Mouse (Mus musculus): ENCODE measurements around the gene Inhbe.
"Not testable (repeated sequence)": the region's sequence is repeated elsewhere in the genome, so short reads cannot be mapped to it uniquely, and the experiment has no call there.

The Inhbe gene

GRCm38 (mm10) chr10:127323131-127323855, 30.9 kb downstream of the Inhbe start:
- DNase-seq (ENCODE audit: low spot score in 2 of 2), result no peak

- DNase-seq (ENCODE audit: low spot score in 2 of 2), result no peak
Measured at GRCm38 (mm10) chr10:127322669-127323068, 31.5 kb downstream of the Inhbe start.

- DNase-seq (ENCODE audit: low spot score in 2 of 2), result no peak
Measured at GRCm38 (mm10) chr10:127322178-127322577, 32.0 kb downstream of the Inhbe start.

GRCm38 (mm10) chr10:127321621-127322020, 32.6 kb downstream of the Inhbe start, which contains the start of gene Arhgap9:
Gene Arhgap9, plus strand, starts transcription at chr10:127321964.
- DNase-seq (ENCODE audit: low spot score in 2 of 2), result no peak

GRCm38 (mm10) chr10:127319969-127320368, 34.2 kb downstream of the Inhbe start:
- no peak for DNase-seq (ENCODE audit: low spot score in 2 of 2)

GRCm38 (mm10) chr10:127318009-127318408, 36.2 kb downstream of the Inhbe start:
- no peak for DNase-seq (ENCODE audit: low spot score in 2 of 2)

- no peak for DNase-seq (ENCODE audit: low spot score in 2 of 2)
Measured at GRCm38 (mm10) chr10:127317277-127317676, 36.9 kb downstream of the Inhbe start.

- not testable (repeated sequence) for DNase-seq (ENCODE audit: low spot score in 2 of 2)
Measured at GRCm38 (mm10) chr10:127314950-127315349, 39.3 kb downstream of the Inhbe start.

- not testable (repeated sequence) for DNase-seq (ENCODE audit: low spot score in 2 of 2)
Measured at GRCm38 (mm10) chr10:127313516-127313915, 40.7 kb downstream of the Inhbe start.

- DNase-seq (ENCODE audit: low spot score in 2 of 2), result no peak
Measured at GRCm38 (mm10) chr10:127312858-127313257, 41.4 kb downstream of the Inhbe start.

- DNase-seq (ENCODE audit: low spot score in 2 of 2), result peak; percentile 82 to 86
Measured at GRCm38 (mm10) chr10:127312356-127312676, 41.9 kb downstream of the Inhbe start.

GRCm38 (mm10) chr10:127311476-127312355, 42.5 kb downstream of the Inhbe start, which contains the start of gene Mars:
Gene Mars, minus strand, starts transcription at chr10:127311786.
- DNase-seq (ENCODE audit: low spot score in 2 of 2), result peak; percentile 97

- no peak for DNase-seq (ENCODE audit: low spot score in 2 of 2)
Measured at GRCm38 (mm10) chr10:127310523-127311475, 43.4 kb downstream of the Inhbe start.

- DNase-seq (ENCODE audit: low spot score in 2 of 2), result not testable (repeated sequence)
Measured at GRCm38 (mm10) chr10:127309167-127309566, 45.0 kb downstream of the Inhbe start.

GRCm38 (mm10) chr10:127303136-127303535, 51.1 kb downstream of the Inhbe start:
- DNase-seq (ENCODE audit: low spot score in 2 of 2), result no peak

- no peak for DNase-seq (ENCODE audit: low spot score in 2 of 2)
Measured at GRCm38 (mm10) chr10:127300361-127300760, 53.9 kb downstream of the Inhbe start.

Measured in right cerebral cortex, adult 2 months (tissue).